Mouse (Mus musculus) heart, embryonic 13.5 days (tissue): ENCODE data around the gene Cacna1a. TPM values are rescaled to one million over a fixed set of nuclear protein-coding genes. Genes with fewer than 3 reads are reported as not detected.
A peak's percentile ranks its signal among the peaks of the same experiment; 100 is the strongest.

Source experiments
- ATAC-seq: fragments of 200-750 bp; cut with Nextera tagmentation; 2 replicates; pipeline ENCODE4 v1.8.0; 2017; ENCODE audit warnings: moderate TSS enrichment; ENCODE audit not compliant: insufficient number of reproducible peaks, low FRiP score, low TSS enrichment; ENCODE audit errors: extremely low read depth
- H3K27ac ChIP-seq: fragments of 300-500 bp; sonication (generic); replicated peaks from 2 replicates; pipeline ENCODE4 v1.5.1; 2015; ENCODE audit warnings: moderate library complexity, mild to moderate bottlenecking, inconsistent platforms
- H3K27me3 ChIP-seq: fragments of 300-500 bp; sonication (generic); replicated peaks from 2 replicates; pipeline ENCODE4 v1.6.1; 2015; ENCODE audit warnings: mild to moderate bottlenecking, inconsistent platforms
- H3K36me3 ChIP-seq: fragments of 300-500 bp; sonication (generic); 2 replicates; pipeline ENCODE4 v1.6.1; 2015; ENCODE audit warnings: mild to moderate bottlenecking, inconsistent platforms
- H3K4me1 ChIP-seq: fragments of 300-500 bp; sonication (generic); 2 replicates; pipeline ENCODE4 v1.6.1; 2015; ENCODE audit warnings: inconsistent platforms
- H3K4me2 ChIP-seq: fragments of 300-500 bp; sonication (generic); 2 replicates; pipeline ENCODE4 v1.6.1; 2015; ENCODE audit warnings: inconsistent platforms, mild to moderate bottlenecking, moderate library complexity
- H3K4me3 ChIP-seq: fragments of 300-500 bp; sonication (generic); 2 replicates; pipeline ENCODE4 v1.5.1; 2015; ENCODE audit warnings: moderate library complexity, mild to moderate bottlenecking, inconsistent platforms
- H3K9ac ChIP-seq: fragments of 300-500 bp; sonication (generic); 2 replicates; pipeline ENCODE4 v1.6.1; 2015; ENCODE audit warnings: inconsistent platforms, mild to moderate bottlenecking, moderate library complexity
- H3K9me3 ChIP-seq: fragments of 300-500 bp; sonication (generic); 2 replicates; pipeline ENCODE4 v1.6.1; 2016; ENCODE audit warnings: inconsistent platforms
- WGBS: fragments of 180-500 bp; shearing (Covaris S2); methylation state at CpG from one replicate; pipeline ENCODE4 v1.1.7; 2015; ENCODE audit warnings: mixed read lengths; 5-methylcytosine and 5-hydroxymethylcytosine counted together
- polyA plus RNA-seq: library from polyadenylated mRNA; unstranded; fragments of >200 nt; fragmentation: Nextera tagmentation; extraction: Ambion mirVana; gene quantifications from 2 replicates; pipeline ENCODE4 v1.2.1, GENCODE M21; 2015

Gene Cacna1a
- polyA plus RNA-seq, 1 experiment from 2014 or later: 6.4 TPM

GRCm38 (mm10) chr8:84655336-84656190 lies 267.3 kb downstream of the Cacna1a start:
- no peaks in the 10 kb centered on the region for H3K27me3 ChIP-seq
- 3% methylated on average over 15 of the region's 15 CpGs for WGBS
- no peaks in the 10 kb centered on the region for H3K9me3 ChIP-seq
- H3K4me3 ChIP-seq: peak overlapping the region; percentile 56
- no peaks in the 10 kb centered on the region for H3K36me3 ChIP-seq
- peaks cover 64% of the 10 kb centered on the region for H3K4me1 ChIP-seq
- H3K9ac ChIP-seq: peak overlapping the region; percentile 88
- ATAC-seq: peak; percentile 44; the same call in 1 of the 2 replicates
- peak overlapping the region; percentile 94 for H3K27ac ChIP-seq
- H3K4me2 ChIP-seq: peak overlapping the region; percentile 84

DNA sequence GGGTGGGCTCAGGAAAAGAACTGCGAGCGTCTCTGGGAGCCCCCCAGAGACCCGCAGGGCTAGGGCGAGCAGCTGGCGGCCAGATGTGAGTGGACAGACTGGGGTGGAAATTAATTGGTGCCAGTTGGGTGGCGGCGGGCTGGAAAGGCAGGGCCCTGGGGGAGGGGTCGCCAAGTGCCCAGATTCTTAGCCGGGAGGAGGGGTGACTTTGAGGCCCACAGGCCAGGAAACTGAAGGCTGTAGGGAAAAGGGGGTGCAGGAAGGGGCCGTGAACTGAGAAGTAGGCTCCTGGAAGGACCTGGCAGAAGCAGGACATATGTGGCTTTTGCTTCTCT lies 267.9 kb downstream of the Cacna1a start:
- Histone ChIP-seq H3K4me1 (peaks cover 69% of the 10 kb centered on the region), H3K27ac (peak overlapping the region; percentile 94), H3K36me3 (no peaks in the 10 kb centered on the region), H3K27me3 (no peaks in the 10 kb centered on the region), H3K9ac (peak overlapping the region; percentile 88), H3K9me3 (no peaks in the 10 kb centered on the region), H3K4me2 (peak overlapping the region; percentile 84), H3K4me3 (peak overlapping the region; percentile 56)
- ATAC-seq: no peak
- 4% methylated on average over 10 of the region's 10 CpGs for WGBS

DNA sequence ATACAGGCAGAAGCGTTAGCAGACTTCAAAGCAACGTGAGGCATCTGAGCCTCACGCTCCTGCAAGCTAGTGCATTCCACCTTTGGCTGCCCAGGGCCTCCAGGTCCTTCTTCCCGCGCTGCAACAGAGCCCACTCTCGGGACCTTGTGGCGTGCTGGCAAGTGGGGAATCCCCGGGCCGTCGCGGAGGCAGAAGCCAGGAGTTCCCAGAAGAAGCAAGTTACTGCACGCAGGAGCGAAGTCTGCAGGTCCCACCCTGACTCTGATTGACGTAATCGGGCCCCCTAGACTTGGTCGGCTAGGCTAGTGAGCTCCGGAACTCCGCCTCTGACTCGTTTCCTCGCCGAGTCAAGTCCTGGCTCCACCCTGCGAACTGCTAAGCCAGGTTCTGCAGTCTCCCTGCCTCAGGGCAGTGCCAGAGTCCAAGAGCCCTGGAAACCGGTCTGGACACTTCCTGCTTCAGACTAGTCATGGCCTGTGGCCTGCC lies 268.4 kb downstream of the Cacna1a start:
- ATAC-seq: peak; percentile 33
- peak overlapping the region; percentile 84 for H3K4me2 ChIP-seq
- H3K4me1 ChIP-seq: peaks cover 69% of the 10 kb centered on the region
- H3K9ac ChIP-seq: peak overlapping the region; percentile 88
- H3K9me3 ChIP-seq: no peaks in the 10 kb centered on the region
- peak overlapping the region; percentile 56 for H3K4me3 ChIP-seq
- H3K36me3 ChIP-seq: no peaks in the 10 kb centered on the region
- H3K27me3 ChIP-seq: no peaks in the 10 kb centered on the region
- under 1% methylated on average over 23 of the region's 23 CpGs for WGBS
- H3K27ac ChIP-seq: peak overlapping the region; percentile 94

- Histone ChIP-seq H3K36me3 (no peaks in the 10 kb centered on the region), H3K4me2 (peak overlapping the region; percentile 84), H3K9ac (peak overlapping the region; percentile 88), H3K4me3 (peak overlapping the region; percentile 56), H3K9me3 (no peaks in the 10 kb centered on the region), H3K27ac (peak overlapping the region; percentile 94), H3K27me3 (no peaks in the 10 kb centered on the region), H3K4me1 (peaks cover 69% of the 10 kb centered on the region)
- no peak for ATAC-seq
Observed at GRCm38 (mm10) chr8:84657203-84657602, 269.0 kb downstream of the Cacna1a start.

DNA sequence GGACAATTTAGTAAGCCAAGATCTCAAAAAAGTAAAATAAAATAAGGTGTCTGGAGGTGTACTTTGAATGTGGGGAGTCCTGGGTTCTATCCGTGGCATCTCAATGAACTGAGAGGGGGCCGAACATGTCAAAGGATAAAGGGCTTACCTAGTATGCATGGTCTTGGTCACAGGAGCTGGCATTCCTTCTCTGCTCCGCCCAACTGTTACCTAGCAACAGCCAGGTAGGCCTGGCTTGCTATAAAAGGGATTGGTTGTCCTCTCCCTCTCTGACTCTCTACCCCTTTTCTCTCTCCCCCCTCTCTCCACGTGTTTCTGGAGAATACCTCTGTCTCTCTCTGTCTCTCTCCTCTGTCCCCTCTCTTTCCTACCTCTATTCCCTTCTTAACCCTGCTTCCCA lies 269.4 kb downstream of the Cacna1a start:
- Histone ChIP-seq H3K27ac (peak overlapping the region; percentile 94), H3K4me3 (no peak overlapping the region)
- no peak for ATAC-seq

GRCm38 (mm10) chr8:84658951-84659350 lies 270.7 kb downstream of the Cacna1a start:
- Histone ChIP-seq H3K4me1 (peaks cover 69% of the 10 kb centered on the region), H3K4me2 (peak overlapping the region; percentile 87), H3K27ac (peak overlapping the region; percentile 99), H3K4me3 (0 out of 2 replicates have a peak overlapping the region, but pooled peaks have one; percentile 75), H3K9me3 (no peaks in the 10 kb centered on the region), H3K36me3 (no peaks in the 10 kb centered on the region), H3K27me3 (no peaks in the 10 kb centered on the region), H3K9ac (peak overlapping the region; percentile 96; the same call in 1 of the 2 replicates)
- WGBS: 37% methylated on average over 1 of the region's 1 CpGs
- ATAC-seq: no peak

More for the DNA sequence above, 269.4 kb downstream of the Cacna1a start:
- H3K27me3 ChIP-seq: no peaks in the 10 kb centered on the region
- H3K9ac ChIP-seq: no peak overlapping the region
- peaks cover 69% of the 10 kb centered on the region for H3K4me1 ChIP-seq
- no peaks in the 10 kb centered on the region for H3K9me3 ChIP-seq
- 57% methylated on average over 4 of the region's 4 CpGs for WGBS
- no peaks in the 10 kb centered on the region for H3K36me3 ChIP-seq
- peak overlapping the region; percentile 84 for H3K4me2 ChIP-seq

DNA sequence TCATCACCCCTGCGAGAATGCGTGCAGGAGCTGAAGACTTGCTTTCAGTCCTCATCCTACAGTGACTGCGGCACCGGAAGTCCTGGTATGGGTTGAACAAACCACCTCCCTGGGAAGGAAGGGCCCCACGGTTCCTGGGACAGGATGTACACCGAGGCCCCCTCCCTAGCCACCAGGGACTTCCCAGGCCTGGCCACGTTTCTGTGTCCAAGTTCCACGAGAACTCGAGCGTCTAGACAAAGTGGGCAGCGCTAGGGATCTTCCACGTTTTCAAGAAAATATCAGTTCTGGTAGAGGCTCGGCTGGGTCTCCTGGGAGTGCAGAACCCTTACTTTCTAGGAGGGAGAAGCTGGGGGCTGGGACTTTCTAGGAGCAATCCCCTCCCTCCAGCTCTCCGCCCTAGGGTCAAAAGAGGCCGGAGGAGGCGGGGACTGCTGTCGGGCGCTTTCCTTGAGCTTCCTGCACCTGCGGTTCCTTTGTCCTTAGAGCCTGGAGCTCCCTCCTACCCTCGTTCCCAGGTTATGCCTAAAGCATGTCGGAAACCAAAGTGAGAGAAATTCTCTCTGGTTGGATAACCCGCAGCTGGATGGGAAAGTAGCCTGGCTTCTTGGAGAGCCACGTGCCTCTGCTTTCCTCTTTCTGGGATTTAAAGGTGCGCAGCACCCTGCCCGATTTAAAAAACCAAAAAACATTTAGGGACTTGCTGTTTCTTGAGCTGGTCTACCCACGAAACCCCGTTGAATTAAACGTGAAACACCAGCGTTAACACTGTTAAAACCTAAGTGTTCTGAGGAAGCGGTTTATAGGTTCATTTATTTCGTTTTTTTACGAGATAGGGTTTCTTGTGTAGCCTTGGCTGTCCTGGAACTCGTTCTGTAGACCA lies 271.9 kb downstream of the Cacna1a start:
- peaks cover 60% of the 10 kb centered on the region for H3K4me1 ChIP-seq
- WGBS: 2% methylated on average over 33 of the region's 33 CpGs
- ATAC-seq: no peak

DNA sequence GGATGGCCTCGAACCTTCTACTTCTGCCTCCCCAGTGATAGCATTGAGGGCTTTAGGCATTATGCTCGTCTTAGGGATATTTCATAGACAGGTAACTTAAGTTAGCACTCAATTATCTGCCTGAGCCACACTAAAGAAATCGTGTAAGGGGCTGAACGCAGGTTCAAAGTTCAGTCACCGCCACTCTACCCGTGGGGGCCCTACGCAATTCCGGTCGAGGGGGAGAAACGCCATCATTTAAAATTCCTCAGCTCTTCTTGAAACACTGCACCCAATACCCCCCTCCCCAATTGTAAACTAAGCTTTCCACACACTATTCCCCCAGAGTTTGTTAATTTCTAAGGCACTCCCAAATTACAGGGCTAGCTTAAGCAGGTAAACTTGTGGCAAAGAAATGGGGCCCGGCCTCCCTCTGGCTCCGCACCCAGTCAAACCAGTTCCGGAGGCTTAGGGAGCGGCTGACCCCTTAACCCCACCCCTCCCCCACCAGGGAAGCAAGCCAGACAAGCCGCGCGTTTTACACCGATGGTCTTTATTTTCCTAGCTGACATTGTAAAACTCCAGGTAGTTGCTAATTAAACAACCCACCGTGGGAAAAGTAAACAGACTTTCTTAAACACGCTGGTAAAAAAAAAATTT lies 272.7 kb downstream of the Cacna1a start:
- H3K27me3 ChIP-seq: no peaks in the 10 kb centered on the region
- peak overlapping the region; percentile 99 for H3K27ac ChIP-seq
- peaks cover 59% of the 10 kb centered on the region for H3K4me1 ChIP-seq
- H3K9ac ChIP-seq: peak overlapping the region; percentile 96
- no peaks in the 10 kb centered on the region for H3K9me3 ChIP-seq
- H3K36me3 ChIP-seq: no peaks in the 10 kb centered on the region
- peak overlapping the region; percentile 87 for H3K4me2 ChIP-seq
- WGBS: 1% methylated on average over 20 of the region's 20 CpGs
- H3K4me3 ChIP-seq: peak overlapping the region; percentile 75
- ATAC-seq: no peak

More for the DNA sequence above, 271.9 kb downstream of the Cacna1a start:
- Histone ChIP-seq H3K4me3 (peak overlapping the region; percentile 75), H3K27me3 (no peaks in the 10 kb centered on the region), H3K9ac (peak overlapping the region; percentile 96), H3K27ac (peak overlapping the region; percentile 99), H3K36me3 (no peaks in the 10 kb centered on the region), H3K9me3 (no peaks in the 10 kb centered on the region), H3K4me2 (peak overlapping the region; percentile 87)

DNA sequence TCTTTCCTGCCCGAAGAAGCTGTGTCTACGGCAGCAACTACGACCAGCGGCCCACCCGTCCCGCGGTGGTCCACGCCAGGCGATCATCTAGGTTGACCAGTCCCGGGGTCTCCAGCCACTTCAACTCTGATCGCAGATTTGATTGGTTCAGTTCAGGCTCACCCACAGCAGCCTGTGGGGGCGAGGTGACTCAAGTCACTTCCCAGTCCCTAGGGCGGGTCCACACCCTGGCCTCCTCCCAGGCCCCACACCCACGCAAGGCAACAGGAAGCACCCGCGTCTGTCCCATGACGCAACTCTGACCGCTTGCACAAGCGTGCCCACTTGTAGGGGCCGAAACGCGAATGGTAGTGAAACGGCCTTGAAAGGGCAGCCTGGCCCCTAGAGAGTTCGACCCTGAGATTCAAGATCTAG lies 273.2 kb downstream of the Cacna1a start:
- Histone ChIP-seq H3K4me1 (peaks cover 58% of the 10 kb centered on the region), H3K4me2 (peak overlapping the region; percentile 87), H3K36me3 (no peaks in the 10 kb centered on the region), H3K27me3 (no peaks in the 10 kb centered on the region), H3K27ac (peak overlapping the region; percentile 99), H3K4me3 (peak overlapping the region; percentile 75), H3K9ac (peak overlapping the region; percentile 96), H3K9me3 (no peaks in the 10 kb centered on the region)
- ATAC-seq: peak; percentile 33; the same call in 1 of the 2 replicates
- WGBS: under 1% methylated on average over 24 of the region's 24 CpGs

DNA sequence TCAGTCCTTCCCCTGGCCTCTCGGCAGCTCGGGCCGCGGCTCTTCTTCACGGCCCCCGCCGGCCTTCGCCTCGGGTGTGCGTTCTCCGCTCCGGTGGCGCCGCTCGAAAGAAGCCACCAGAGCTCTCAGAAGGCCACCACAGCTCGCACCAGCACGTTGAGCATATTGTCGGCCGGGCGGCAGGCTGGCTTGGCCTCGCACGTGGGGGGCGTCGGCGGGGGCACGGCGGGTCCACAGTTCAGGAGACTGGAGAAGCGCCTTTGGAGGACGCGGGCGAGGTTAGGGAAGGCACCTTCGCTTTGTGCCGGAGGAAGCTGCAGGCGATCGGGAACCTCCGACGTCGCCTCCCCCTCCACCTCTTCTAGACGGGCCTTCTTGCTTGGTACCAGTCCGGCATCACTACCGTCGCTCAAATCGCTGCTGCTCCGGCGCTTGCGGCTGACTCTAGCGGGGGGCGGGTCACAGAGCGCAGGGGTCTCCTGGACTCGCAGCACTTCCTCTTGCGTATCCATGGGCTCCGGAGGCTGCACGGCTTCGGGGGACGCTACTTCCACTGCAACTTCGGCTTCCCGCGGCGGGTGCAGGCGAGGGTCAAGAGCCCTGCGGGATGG lies 273.8 kb downstream of the Cacna1a start:
- Histone ChIP-seq H3K4me2 (peak overlapping the region; percentile 87), H3K9ac (peak overlapping the region; percentile 96), H3K9me3 (no peaks in the 10 kb centered on the region), H3K27me3 (no peaks in the 10 kb centered on the region), H3K36me3 (no peaks in the 10 kb centered on the region), H3K4me3 (peak overlapping the region; percentile 75), H3K27ac (peak overlapping the region; percentile 99), H3K4me1 (peaks cover 52% of the 10 kb centered on the region)
- WGBS: under 1% methylated on average over 61 of the region's 61 CpGs
- no peak for ATAC-seq
